Mouse (Mus musculus) adrenal gland, adult (tissue): ENCODE measurements around the gene Gm20388.

ENCODE experiments used
- DNase-seq, 2 experiments: peaks; one replicate each; pipeline ENCODE4 v3.0.0; 2022 to 2023; ENCODE audit warnings: low spot score in 1 of 2; ENCODE audit not compliant: inconsistent age in 2 of 2

Gene Gm20388

GRCm38 (mm10) chr8:120588908-120589771 lies 678.5 kb downstream of the Gm20388 start, which contains the start of gene Gins2:
Gins2 (minus strand) TSS chr8:120589304.
- DNase-seq, result peak; percentile 100

GRCm38 (mm10) chr8:120589921-120590320 lies 679.3 kb downstream of the Gm20388 start:
- peak; percentile 56 to 73 for DNase-seq

- no peak for DNase-seq
These were observed 681.1 kb downstream of the Gm20388 start for GRCm38 (mm10) chr8:120591587-120592292.

GRCm38 (mm10) chr8:120594571-120594970 lies 683.9 kb downstream of the Gm20388 start:
- no peak for DNase-seq

- peak; percentile 46 to 84 for DNase-seq
These were observed 685.3 kb downstream of the Gm20388 start for GRCm38 (mm10) chr8:120595963-120596362.

- DNase-seq, result no peak
These were observed 687.9 kb downstream of the Gm20388 start for GRCm38 (mm10) chr8:120598579-120598978.

- peak; percentile 79 to 94 for DNase-seq
These were observed 688.9 kb downstream of the Gm20388 start for GRCm38 (mm10) chr8:120599504-120599903.

- no peak for DNase-seq
These were observed 692.0 kb downstream of the Gm20388 start for GRCm38 (mm10) chr8:120602672-120603071.

- DNase-seq, result no peak
These were observed 696.8 kb downstream of the Gm20388 start for GRCm38 (mm10) chr8:120607460-120607859.

GRCm38 (mm10) chr8:120607885-120608284 lies 697.2 kb downstream of the Gm20388 start:
- peak; percentile 64 to 89 for DNase-seq

GRCm38 (mm10) chr8:120610824-120611223 lies 700.2 kb downstream of the Gm20388 start:
- DNase-seq, result no peak

- DNase-seq, result no peak
These were observed 703.9 kb downstream of the Gm20388 start for GRCm38 (mm10) chr8:120614491-120614890.

- no peak for DNase-seq
These were observed 706.3 kb downstream of the Gm20388 start for GRCm38 (mm10) chr8:120616663-120617626.

- peak; percentile 61 to 86 for DNase-seq
These were observed 707.5 kb downstream of the Gm20388 start for GRCm38 (mm10) chr8:120618110-120618509.

GRCm38 (mm10) chr8:120619235-120620180 lies 708.9 kb downstream of the Gm20388 start:
- peak in 1 of 2 experiments; percentile 62 for DNase-seq

GRCm38 (mm10) chr8:120620441-120620840 lies 709.8 kb downstream of the Gm20388 start:
- no peak for DNase-seq

- DNase-seq, result no peak
These were observed 711.5 kb downstream of the Gm20388 start for GRCm38 (mm10) chr8:120622161-120622560.

GRCm38 (mm10) chr8:120623608-120624007 lies 713.0 kb downstream of the Gm20388 start:
- no peak for DNase-seq

GRCm38 (mm10) chr8:120626461-120626860 lies 715.8 kb downstream of the Gm20388 start:
- no peak for DNase-seq

GRCm38 (mm10) chr8:120627298-120627697 lies 716.7 kb downstream of the Gm20388 start:
- DNase-seq, result no peak
